Mouse (Mus musculus): Measurements from ENCODE around the gene 4933427D14Rik. TPM values are rescaled to one million over a fixed set of nuclear protein-coding genes. Genes with fewer than 3 reads are reported as not detected.

4933427D14Rik gene
- total RNA-seq, 2 experiments from 2014 or later = 3.1 to 4.2 TPM

DNA sequence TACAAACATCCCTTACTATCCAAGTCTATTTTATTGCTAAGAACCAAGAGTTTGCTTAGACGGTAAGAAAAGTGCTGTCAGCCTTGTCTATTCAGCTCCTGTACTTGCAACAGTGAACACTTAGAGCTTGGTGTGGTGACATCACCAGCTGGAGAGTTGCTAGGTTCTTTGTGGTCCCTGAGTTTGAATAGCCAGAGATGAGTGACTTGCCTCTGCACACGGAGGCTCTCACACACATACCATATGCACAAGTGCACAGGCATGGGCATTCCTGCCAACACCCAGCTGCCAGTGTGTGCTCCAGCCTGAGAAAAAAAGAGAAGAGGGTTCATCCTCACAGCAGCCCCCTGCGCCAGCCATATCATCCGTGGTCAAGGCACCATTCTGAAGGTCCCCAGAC is 83.7 kb downstream of the 4933427D14Rik start:
- DNase-seq = no peak

DNA sequence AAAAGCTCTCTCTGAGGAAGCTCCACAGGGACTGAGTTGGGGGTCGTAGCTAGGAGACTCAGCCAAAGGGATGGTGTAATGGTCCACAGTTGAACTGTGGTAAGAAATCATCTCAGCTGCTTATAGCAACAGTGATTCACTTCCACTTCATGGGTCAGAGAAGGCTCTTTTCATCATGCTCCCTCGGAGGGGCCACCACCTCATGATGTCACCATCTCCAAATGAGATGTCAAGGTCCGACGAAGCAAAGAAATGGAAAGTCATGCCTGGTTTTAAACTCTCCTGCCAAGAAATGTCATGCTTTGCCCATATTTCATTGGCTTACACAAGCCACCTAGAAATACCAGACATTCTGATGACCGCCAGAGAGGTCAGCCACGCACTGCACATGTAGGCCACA is 86.9 kb downstream of the 4933427D14Rik start:
- intact Hi-C loops (cut with DNase I) = no loop called here
- no peak for DNase-seq

More for the DNA sequence above, 83.7 kb downstream of the 4933427D14Rik start:
- intact Hi-C loops (cut with DNase I) = no loop called here

DNA sequence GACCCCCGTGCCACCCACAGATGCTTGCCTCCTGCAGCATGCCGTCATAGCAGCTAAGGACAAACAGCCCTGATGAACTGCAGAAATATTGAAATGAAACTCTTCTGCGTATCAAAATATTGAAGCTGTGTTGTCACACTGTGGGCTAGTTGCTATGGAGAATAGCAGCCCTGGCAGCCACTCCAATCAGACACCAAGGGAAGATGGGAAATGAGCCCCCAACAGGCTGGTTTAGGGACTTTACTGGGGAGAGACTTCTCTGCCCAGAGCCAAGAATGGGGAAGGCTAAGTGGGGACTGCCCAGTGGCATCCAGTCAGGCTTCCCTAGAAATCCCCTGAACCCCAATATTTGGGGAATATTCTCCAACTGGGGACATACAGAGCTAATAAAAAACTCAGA is 88.6 kb downstream of the 4933427D14Rik start:
- DNase-seq = no peak
- intact Hi-C loops (cut with DNase I) = no loop called here

DNA sequence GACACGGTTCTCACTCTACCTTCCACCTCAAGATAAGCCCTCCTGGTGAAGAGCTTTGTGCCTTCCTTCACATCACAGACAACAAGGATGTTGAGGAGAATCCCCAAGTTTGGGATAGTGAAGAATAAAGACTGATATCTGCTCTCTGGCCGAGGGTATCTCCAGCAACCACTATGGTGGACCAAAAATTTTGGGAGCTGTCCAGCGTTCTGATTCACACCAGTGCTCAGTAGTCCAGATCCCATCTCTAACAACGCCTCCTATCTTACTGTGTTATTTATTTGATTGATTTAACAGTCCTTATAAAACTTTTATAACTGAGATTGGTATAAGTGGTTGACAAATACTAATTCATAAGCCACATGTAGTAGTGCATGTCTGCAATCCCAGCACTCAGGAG is 94.0 kb downstream of the 4933427D14Rik start:
- intact Hi-C loops (cut with DNase I) = no loop called here
- DNase-seq = no peak

DNA sequence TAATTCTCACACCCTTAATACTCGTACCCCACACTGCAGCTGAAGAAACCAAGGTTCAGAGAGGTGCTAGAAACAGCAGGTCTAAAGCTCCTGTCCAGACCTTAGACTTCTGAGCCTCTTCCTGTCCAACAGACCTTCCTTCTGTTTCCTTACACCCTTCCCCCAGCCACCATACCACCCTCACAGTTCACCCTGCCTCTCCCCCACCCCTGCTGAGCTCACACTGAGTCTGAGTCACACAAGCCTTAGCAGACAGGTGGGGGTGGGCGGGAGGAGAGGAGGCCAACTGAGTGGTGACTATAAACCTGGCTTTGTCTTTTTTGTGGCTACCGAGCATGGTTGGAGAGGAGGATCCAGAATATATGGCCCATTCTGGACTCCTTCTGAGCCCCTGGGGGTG is 96.5 kb downstream of the 4933427D14Rik start:
- DNase-seq = no peak
- intact Hi-C loops (cut with DNase I) = no loop called here

DNA sequence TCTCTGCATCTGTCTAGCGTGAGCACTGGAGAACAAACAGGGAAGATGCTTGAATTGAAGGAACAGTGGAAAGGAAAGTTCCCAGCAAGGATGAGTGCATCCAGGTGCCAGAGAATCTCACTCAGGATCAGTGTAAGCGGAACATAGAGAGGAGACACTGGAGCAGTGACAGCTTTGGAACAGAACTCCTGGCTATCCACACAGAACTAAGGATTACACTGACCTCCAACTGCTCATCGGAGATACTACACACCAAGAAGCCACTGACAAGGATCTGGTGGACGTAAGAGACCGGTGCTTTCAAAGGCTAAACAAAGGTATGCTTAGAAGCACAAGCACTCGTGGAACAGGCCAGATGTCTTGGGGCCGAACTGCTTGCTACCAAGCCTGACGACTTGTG is 103.0 kb downstream of the 4933427D14Rik start:
- no peak for DNase-seq
- intact Hi-C loops (cut with DNase I) = no loop called here

Other genes with a start within 250 kb of the 4933427D14Rik start
- gene Aipl1, start 169.9 kb downstream of the 4933427D14Rik start, total RNA-seq (2021) = not detected
- gene Pimreg, start 165.4 kb downstream of the 4933427D14Rik start, total RNA-seq (2021) = 1 to 10 TPM; 1.1 to 1.4 TPM
- 1 to 10 TPM; 1.5 to 1.8 TPM for gene Pitpnm3, start 71.7 kb downstream of the 4933427D14Rik start, total RNA-seq (2021)
- under 1 TPM; 0.31 to 0.33 TPM for gene Gm43951, start 619 bp downstream of the 4933427D14Rik start, total RNA-seq (2021)
- 10 to 100 TPM; 44.3 to 46.0 TPM for gene Txndc17, start 88 bp upstream of the 4933427D14Rik start, total RNA-seq (2021)
- gene Med31, start 8.1 kb upstream of the 4933427D14Rik start, total RNA-seq (2021) = 10 to 100 TPM; 10.2 to 11.8 TPM
- not detected for gene Slc13a5, start 59.8 kb upstream of the 4933427D14Rik start, total RNA-seq (2021)
- 10 to 100 TPM; 11.2 to 18.1 TPM for gene Xaf1, start 94.2 kb upstream of the 4933427D14Rik start, total RNA-seq (2021)
- gene Fbxo39, start 107.0 kb upstream of the 4933427D14Rik start, total RNA-seq (2021) = not detected
- not detected for gene Tekt1, start 155.0 kb upstream of the 4933427D14Rik start, total RNA-seq (2021)
- gene Smtnl2, start 204.3 kb upstream of the 4933427D14Rik start, total RNA-seq (2021) = 10 to 100 TPM; 18.2 to 19.5 TPM
- not detected for gene Ggt6, start 228.1 kb upstream of the 4933427D14Rik start, total RNA-seq (2021)
- gene Mybbp1a, start 233.9 kb upstream of the 4933427D14Rik start, total RNA-seq (2021) = 10 to 100 TPM; 45.9 to 46.8 TPM

All from heart, postnatal 36 days (tissue).